Mouse (Mus musculus) heart, postnatal 25 days (tissue): ENCODE data around the gene Dab1. TPM values are rescaled to one million over a fixed set of nuclear protein-coding genes. Genes with fewer than 3 reads are reported as not detected.

Source experiments
- DNase-seq: peaks from one replicate; pipeline ENCODE4 v3.0.0; 2022; ENCODE audit warnings: low spot score
- intact Hi-C: fragments of 180-260 bp; cut with DNase I; formaldehyde crosslinking; loops from one replicate; pipeline ENCODE4 v1.15.1; 2025
- total RNA-seq, 2 experiments: library from RNA; stranded (reverse); gene quantifications; 2 replicates each; pipeline ENCODE4 v1.2.3; 2021

Gene Dab1
- total RNA-seq, 2 experiments from 2014 or later: 0.11 TPM; not detected in 1

GRCm38 (mm10) chr4:104211531-104212455 lies 592.6 kb downstream of the Dab1 start:
- DNase-seq: no peak
- intact Hi-C loops: no loop called here

GRCm38 (mm10) chr4:104214724-104215123 lies 595.6 kb downstream of the Dab1 start:
- no peak for DNase-seq
- intact Hi-C loops: no loop called here

- intact Hi-C loops: no loop called here
- no peak for DNase-seq
Measured at GRCm38 (mm10) chr4:104217336-104217735, 598.2 kb downstream of the Dab1 start.

GRCm38 (mm10) chr4:104218765-104219164 lies 599.6 kb downstream of the Dab1 start:
- intact Hi-C loops: no loop called here
- DNase-seq: no peak

- intact Hi-C loops: no loop called here
- no peak for DNase-seq
Measured at GRCm38 (mm10) chr4:104220099-104220498, 600.9 kb downstream of the Dab1 start.

- DNase-seq: no peak
- intact Hi-C loops: no loop called here
Measured at GRCm38 (mm10) chr4:104229296-104229695, 610.1 kb downstream of the Dab1 start.

GRCm38 (mm10) chr4:104246506-104246905 lies 627.3 kb downstream of the Dab1 start:
- intact Hi-C loops: no loop called here
- no peak for DNase-seq

- intact Hi-C loops: no loop called here
- DNase-seq: no peak
Measured at GRCm38 (mm10) chr4:104249462-104249861, 630.3 kb downstream of the Dab1 start.

- DNase-seq: no peak
- intact Hi-C loops: no loop called here
Measured at GRCm38 (mm10) chr4:104257776-104258175, 638.6 kb downstream of the Dab1 start.

- DNase-seq: no peak
- intact Hi-C loops: no loop called here
Measured at GRCm38 (mm10) chr4:104269422-104270172, 650.4 kb downstream of the Dab1 start.

GRCm38 (mm10) chr4:104270173-104270557 lies 651.0 kb downstream of the Dab1 start:
- intact Hi-C loops: no loop called here
- DNase-seq: no peak

- no peak for DNase-seq
- intact Hi-C loops: no loop called here
Measured at GRCm38 (mm10) chr4:104275260-104275659, 656.1 kb downstream of the Dab1 start.

GRCm38 (mm10) chr4:104276916-104277315 lies 657.8 kb downstream of the Dab1 start:
- intact Hi-C loops: no loop called here
- no peak for DNase-seq

GRCm38 (mm10) chr4:104281518-104281917 lies 662.4 kb downstream of the Dab1 start:
- DNase-seq: no peak
- intact Hi-C loops: no loop called here

GRCm38 (mm10) chr4:104283906-104284305 lies 664.7 kb downstream of the Dab1 start:
- no peak for DNase-seq

GRCm38 (mm10) chr4:104288401-104288800 lies 669.2 kb downstream of the Dab1 start:
- intact Hi-C loops: no loop called here
- DNase-seq: no peak

More at GRCm38 (mm10) chr4:104283906-104284305, 664.7 kb downstream of the Dab1 start:
- intact Hi-C loops: no loop called here

GRCm38 (mm10) chr4:104301764-104302163 lies 682.6 kb downstream of the Dab1 start:
- no peak for DNase-seq
- intact Hi-C loops: no loop called here

GRCm38 (mm10) chr4:104302996-104303652 lies 684.0 kb downstream of the Dab1 start:
- intact Hi-C loops: no loop called here
- no peak for DNase-seq

- intact Hi-C loops: no loop called here
- no peak for DNase-seq
Measured at GRCm38 (mm10) chr4:104307781-104308180, 688.6 kb downstream of the Dab1 start.

GRCm38 (mm10) chr4:104326221-104326620 lies 707.1 kb downstream of the Dab1 start:
- no peak for DNase-seq
- intact Hi-C loops: no loop called here
